Mouse (Mus musculus) right cerebral cortex, postnatal 25 days (tissue): Measurements from ENCODE around the gene Ssh1.

ENCODE experiments used
- DNase-seq: peaks from one replicate; pipeline ENCODE4 v3.0.0; 2022

Gene Ssh1

DNA sequence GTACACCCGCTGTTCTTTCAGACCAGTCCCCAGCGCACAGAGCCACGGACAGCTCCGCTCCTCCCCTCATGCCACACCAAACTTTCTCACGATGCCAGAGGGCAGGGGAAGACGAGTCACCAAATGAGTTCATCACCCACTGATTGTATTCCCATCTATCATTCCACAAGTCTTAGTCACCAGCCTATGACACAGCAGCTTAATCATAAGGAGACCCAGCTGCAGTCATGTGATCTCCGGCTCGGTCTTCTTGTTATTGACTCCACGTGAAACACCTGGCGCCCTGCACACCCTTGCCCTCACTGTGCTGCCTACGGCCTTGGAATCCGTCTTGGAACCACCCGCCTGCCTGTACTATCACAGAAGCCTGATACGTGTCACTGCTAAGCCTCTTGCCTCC is 28.7 kb downstream of the Ssh1 start:
- DNase-seq: no peak

DNA sequence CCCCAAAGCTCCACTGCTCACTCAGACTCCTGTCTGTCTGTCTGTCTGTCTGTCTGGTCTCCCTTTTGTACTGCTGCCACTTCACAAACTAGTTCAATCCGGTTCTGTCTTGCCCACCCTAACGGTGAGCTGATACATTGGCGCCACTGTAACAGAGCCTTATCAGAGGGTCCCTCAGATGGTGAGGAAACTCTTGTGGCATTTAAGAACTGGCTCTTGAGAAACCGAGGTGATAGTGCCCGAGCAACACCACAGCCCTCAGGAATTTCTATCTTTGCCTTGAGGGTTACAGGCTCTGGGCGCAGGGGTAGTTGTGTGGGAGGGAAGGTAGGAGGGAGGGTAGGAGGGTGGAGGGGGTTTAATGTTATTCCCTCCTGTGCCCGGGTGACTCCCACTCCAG is 31.9 kb downstream of the Ssh1 start:
- DNase-seq: no peak

DNA sequence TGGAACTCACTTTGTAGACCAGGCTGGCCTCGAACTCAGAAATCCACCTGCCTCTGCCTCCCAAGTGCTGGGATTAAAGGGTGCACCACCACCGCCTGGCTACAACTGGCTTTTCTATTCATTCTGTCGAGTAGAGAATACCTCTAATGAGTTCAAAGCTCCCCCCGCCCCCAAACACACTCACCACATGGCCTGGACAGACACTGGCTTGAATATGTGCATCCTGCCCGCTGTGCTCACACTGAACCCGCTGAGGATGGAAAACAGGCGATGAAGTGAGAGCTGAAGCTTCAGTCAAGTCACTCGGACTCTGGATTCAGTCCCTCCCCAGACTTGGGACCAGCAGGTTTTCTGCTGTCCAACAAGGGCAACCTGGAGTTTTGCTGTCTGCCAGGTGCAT is 33.3 kb downstream of the Ssh1 start:
- no peak for DNase-seq

DNA sequence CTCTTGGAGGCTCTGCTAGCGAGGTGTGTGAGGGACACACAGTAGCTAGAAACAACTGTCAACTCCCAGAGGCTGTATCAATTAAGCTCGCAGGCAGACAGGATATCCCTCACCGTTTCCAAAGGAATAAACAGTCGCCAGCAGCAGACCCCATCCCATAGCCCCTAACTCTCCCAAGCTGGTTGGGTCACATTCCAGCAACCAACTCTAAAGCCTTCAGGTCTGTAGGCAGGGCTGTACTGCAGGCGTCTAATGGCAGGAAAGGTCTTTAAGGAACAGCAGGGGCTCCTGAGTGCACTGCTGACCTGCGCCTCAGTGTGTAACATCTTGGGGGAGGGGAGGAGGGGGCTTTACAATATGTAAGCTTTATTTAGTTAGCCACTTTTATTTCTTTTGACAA is 34.7 kb downstream of the Ssh1 start:
- DNase-seq: no peak

DNA sequence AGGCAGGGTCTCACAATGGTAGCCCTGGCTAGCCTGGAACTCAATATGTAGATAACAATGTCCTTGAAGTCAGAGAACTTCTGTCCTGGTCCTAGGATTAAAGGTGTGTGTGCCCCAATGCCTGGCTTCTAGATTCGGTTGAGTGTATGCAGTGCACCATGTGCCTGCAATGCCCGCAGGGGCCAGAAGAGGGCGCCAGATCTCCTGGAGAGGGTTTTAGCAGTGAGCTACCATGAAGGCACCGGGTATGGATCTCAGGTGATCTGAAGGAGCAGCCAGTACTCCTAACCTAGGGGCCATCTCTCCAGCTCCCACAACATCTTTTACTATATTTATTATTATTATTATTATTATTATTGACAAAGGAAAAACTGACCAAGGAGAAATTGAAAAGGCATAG is 37.2 kb downstream of the Ssh1 start:
- peak; percentile 60 for DNase-seq

DNA sequence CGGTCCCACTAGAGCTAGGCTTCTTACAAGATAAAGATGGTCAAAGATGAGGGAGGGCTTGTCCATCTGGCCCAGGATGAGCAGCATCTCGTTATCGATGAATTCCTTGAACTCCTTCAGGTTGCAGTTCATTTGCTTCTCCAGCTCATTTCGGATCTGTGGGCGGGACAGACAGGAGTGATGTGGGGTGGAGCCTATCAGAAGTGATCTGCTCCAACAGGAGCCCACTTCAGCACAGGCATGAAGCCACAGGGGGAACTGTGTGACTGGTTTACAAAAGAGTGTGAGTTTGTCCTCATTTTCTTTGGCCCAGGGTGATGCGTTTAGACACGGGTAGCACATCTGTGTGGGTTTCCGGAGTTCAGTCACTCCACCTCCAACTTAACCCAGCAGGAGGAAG is 38.0 kb downstream of the Ssh1 start:
- no peak for DNase-seq

DNA sequence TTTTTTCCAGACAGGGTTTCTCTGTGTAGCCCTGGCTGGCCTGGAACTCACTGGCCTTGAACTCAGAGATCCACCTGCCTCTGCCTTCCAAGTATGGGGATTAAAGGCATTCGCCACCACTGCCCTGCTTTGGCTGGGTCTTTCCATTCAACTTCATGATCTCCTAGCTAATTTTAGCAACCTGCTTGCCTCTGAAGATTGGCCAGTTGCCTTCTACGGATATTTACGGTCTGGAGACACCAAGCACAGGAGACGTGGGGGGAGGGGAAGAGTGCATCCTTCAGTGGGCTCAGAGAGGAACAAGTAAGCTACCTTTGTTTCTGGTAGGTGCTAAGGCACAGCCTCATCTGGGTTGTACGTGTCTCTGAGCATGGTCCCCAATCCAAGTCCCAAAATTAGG is 38.4 kb downstream of the Ssh1 start:
- no peak for DNase-seq

DNA sequence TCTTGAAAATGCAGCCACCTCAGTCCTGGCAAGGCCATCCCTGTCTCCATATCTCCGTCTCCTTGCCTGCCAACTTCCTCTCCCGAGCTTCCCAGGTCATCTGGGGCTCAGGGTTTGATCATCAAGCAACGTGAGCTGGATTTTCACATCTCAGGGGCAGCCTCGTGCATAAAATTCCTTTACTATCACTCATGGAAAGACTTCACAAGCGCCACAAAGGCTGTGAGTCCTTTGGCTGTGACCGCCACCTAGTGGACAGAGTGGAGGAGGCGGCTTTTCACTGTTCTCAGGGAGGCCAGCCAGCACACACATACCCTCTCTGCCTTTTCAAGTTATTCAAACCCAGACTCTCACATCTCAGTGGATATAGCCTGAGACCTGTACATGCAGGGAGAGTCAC is 39.3 kb downstream of the Ssh1 start:
- DNase-seq: peak; percentile 71

DNA sequence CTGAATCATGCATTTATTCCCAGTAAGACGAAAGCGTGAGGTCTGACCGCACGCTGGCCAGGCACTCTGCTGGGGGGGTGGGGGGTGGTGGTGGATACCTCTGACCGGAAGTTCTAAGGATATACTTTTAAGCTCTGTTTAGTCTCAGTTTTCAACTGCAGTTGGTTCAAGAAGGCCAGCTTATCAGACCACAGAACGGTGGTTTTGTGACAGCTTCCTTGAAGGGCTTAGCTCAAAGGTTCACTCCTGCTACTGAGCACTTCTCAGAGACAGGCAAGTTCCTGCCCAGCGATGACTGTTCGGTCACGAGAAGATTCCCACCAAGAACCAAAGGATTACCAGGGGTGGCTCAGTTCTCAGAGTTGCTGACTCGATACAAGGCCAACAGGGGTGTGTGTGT is 41.2 kb downstream of the Ssh1 start:
- DNase-seq: no peak

DNA sequence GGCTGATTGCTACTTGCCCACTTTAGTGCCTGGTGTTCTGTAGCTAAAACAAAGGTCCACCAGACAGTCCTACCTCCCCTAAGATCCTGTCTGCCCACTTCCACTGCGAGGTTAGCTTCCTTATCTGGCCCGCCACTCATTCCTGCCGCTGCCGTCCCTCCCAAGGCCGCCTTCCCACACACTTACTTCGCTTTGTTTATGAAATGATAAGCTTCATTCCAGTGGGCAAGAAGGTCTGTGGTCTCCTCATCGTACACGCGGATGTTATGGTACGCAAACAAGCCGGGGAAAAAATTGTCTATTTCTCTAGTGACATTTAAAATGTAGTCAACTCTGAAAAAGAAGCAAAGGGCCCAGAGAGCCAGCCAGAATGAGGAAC is 42.0 kb downstream of the Ssh1 start:
- DNase-seq: no peak

DNA sequence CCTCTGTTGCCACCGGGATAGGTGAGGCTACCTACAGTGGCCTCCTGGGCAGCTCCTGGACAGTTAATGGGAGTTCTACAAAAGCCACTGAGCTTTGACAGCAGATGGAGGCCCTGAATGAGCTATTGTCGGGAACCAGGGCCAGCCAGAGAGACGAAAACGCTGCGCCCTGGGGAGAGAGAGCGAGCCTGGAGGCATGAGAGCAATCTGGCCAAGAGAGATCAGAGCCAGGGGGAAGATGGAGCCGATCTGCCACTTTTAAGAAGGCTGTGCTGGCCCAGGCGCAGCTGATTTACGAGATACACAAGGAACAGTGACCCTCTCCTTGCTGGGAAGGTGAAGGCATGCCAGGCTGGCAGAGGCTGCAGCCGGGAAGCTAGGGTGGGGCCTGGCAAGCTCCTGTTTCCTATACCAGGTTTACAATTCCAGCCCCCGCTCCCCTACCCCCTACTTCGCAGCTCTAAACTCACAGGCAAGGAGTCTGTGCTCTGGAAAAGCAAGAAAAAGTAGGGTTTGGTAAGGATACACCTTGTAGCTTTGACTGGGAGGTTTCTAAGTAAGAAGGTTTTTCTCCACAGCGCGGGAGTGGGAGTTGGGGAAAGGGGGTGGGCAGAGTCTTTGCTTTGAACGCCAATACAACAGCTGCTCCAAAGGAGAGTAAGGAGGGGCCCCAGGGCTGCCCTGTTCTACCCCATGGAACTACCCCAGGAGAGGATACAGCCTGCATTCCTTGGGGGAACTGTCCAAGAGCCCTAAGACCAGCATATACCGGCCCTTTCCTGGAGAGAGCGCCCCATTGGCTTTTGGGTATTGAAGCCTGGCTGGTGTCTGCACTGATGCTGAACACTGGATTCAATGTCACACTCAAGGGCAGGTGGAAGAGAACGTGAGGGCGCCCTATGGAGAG is 42.7 kb downstream of the Ssh1 start:
- no peak for DNase-seq

DNA sequence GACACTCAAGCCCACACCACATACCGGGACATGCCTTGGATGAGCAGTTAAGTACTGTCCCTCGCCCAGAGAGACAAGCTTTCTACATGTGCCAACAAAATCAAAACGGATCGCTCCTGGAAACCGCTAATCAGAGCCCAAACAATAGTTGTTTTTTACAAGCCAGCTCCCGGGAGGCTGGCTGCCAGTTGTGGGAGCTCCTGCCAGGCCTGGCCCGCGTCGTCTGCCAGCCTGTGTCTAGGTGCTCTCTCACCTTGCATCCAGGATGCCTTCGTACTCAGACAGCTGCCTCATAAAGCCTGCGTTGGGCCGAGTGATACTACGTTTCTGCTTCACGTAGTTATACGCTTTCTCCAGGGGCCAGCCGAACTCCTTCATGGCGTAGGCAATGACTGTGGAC is 43.6 kb downstream of the Ssh1 start:
- no peak for DNase-seq

DNA sequence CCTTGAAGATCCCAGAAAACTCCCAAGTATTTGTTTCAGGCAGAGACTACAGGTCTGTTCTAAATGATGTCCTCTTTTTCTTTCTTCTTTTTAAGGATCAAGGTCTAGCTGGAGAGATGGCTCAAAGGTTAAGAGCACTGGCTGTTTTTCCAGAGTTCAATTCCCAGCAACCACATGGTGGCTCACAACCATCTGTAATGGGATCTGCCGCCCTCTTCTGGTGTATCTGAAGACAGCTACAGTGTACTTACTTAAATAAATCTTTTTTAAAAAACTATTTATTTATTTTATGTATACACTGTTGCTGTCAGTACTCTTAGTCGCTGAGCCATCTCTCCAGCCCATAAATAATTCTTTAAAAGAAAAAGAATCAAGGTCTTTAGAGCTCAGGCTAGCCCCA is 46.4 kb downstream of the Ssh1 start:
- no peak for DNase-seq

DNA sequence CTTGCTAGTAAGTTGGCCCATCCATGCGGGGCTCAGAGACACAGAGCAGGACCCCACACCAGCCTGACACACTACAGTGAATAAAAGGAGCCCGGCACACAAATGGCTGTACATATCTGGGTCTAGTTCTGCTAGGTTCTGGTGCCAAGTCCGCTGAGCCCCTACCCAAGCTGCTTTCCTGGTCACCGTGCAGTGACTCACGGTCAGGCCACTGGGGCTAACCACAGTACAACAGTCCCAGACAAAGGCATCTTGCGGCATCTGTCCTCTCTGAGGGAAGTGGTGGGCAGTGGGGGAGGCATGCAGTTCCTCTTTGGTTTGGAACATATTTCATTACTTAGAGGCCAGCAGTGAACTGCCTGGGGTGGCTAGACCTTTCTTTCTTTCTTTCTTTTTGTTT is 48.6 kb downstream of the Ssh1 start:
- no peak for DNase-seq

DNA sequence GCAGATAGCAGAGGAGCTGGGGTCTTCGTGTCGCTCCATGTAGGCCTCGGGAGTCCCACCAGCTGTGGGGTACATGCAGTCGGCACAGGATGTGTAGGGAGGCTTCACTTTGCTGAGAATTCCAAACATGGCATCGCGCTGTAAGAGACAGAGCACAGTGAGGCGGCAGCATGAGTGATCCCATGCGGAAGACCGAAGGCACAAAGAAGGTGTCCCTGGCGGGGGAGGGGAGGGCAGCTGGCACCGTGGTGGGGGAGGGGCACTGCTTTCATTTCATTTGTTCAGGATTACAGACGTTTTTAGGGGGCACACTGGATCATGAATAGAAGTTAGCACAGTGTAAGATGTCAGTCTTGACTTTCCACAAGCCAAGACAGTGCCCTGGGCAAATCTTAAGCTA is 50.4 kb downstream of the Ssh1 start:
- no peak for DNase-seq

DNA sequence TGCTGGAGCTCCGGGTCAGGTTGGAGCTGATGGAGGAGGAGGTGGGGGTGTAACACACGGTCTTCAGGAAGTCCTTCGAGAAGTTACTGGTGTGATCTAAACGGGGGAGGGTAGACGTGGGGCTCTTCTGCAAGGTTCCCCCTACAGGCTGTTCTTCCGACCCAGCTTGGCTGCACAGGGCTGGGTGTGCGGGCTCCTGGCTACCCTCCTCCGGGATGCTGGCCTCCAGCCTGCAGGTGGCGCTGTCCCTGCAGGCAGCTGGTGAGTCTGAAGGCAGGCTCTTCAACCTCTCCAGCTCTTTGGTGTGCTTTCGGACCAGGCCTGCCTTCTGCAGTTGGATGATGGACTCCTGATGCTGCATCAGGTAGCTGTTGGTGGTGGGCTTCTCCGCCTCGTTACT is 51.1 kb downstream of the Ssh1 start:
- DNase-seq: no peak

DNA sequence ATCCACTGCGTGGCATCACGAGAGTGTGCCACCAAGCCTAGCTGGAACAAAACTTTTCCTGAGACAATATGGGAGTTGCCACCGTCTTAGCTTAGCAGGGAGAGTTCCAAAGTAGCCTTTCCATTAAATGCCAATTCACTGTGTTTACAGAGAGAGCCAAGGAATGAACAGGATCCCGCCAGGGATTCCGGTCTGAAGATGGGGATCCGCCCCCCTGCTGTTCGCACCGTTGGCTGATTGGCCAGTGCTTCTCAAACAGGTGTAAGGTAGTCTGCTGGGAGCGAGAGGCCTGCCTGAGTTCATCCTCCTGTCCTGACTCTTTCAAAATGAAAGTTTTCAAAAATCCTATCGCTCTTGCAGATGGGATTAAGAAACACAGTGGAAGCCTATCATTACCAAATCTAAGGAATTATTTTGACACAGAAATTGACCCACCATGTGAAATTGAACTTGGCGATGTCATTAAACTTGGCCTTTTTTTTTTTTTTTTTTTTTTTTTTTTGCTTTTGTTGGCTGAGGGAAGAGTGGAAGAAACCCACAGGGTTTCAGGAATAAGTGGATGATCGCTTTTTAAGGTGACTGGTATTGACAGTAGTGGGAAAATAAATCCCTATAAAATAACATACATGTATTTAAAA is 54.3 kb downstream of the Ssh1 start:
- no peak for DNase-seq

DNA sequence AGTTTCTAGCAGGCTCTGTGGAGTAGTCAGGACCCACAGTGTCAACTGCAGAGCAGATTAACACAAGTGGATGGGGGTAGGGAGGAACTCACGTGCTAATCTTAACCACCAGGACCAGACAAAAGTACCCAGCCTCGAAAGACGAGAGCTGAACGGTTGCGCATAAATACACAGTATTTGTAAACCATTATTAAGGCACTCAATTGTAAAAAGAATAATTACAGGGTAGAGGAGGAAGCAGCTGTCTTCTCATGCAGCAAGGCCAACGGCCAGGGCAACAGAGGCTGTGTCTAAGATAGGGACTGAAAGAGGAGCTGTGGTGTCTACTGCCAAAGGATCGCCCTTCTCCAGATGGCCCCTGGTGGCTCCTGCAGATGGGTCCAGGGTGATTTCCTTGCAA is 56.0 kb downstream of the Ssh1 start:
- no peak for DNase-seq

DNA sequence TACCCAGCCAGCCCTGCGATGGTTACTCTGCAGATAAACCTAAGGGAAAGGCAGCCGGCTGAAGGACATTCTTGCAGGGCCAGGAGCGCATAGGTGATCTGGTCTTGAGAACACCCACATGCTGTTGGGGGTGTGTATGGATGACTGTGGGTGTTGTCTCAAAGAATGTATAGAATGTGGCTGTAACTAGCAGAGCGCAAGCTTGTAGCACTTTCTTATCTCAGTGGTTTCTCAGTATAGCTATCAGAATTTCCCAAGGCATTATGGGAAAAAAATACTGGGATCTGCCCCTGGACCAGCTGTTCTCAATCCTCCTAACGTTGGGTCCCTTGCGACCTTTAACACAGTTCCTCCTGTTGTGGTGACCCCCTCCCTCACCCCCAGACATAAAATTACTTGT is 59.8 kb downstream of the Ssh1 start:
- DNase-seq: no peak

DNA sequence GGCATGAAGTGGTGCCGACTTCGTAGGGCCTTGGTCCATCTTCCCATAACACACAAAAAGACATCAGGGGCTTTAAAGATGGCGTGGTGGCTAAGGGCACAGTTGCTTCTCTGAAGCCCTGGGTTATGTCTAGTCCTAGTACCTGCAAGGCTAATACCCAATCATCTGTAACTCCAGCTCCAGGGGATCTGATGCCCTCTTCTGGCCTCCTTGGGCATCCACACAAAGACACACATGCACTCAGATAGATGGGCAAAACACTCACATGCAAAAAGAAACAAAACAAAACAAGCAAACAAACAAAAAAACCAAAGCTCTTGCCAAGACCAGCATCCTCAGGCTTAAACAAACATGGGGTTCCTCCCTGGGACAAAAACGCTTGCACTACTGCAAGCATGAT is 60.2 kb downstream of the Ssh1 start:
- no peak for DNase-seq

DNA sequence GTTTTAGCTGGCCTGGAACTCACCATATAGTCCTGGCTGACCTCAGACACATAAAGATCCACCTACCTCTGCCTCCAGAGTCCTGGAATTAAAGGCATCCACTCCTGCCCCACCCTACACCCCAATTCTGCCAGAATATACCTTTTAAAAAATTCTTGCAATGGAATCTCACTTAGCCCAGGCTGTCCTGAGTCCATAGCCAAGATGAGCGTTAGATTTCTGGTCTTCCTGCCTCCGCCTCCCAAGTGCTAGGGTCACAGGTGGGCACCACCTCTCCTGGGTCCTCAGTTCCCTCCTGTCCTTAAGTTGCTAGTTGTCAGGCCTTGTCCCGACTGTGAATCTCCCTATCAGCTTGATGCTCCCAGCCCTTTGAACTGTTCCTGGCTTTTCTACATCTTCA is 61.4 kb downstream of the Ssh1 start:
- no peak for DNase-seq

DNA sequence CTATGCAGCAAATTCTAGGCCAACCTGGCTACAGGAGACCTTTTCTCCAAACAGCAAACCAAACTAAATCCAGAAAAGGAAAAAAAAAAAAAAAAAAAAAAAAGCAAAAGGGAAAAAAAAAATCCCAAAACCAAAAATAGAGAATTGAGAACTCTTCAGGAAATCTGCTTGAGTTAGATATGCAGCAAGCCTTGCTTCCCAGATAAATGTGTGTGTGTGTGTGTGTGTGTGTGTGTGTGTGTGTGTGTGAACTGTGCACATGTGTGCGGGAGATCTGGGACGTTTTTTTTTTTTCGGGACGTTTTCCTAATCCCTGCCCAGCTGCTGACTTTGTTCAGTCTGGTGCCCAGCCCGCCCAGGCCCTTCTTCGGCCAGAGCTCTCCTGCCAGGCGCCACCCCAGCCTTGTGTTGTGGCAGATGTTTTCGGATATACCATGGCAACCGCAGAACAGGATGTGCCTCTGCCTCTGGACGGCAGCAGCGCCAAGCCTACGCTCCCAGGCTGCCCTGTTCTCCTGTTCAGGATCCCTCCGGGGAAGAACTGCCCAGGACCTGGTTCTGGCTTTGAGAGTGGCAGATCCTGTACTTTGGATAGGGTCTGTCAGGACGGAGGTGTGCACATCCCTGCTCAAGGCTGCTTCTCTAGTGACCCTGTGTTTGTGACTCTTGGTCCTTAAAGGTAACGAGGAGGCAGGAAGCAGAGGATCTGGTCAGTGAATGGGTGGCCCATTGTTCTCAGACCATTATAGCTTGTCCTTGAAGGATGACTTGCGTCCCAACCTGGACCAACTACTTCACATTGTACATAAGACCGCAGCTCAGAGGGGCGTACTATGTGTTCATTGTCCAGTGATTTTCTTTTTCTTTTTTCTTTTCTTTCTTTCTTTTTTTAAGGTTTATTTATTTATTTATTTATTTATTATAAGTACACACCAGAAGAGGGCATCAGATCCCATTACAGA is 62.8 kb downstream of the Ssh1 start:
- DNase-seq: peak; percentile 17

DNA sequence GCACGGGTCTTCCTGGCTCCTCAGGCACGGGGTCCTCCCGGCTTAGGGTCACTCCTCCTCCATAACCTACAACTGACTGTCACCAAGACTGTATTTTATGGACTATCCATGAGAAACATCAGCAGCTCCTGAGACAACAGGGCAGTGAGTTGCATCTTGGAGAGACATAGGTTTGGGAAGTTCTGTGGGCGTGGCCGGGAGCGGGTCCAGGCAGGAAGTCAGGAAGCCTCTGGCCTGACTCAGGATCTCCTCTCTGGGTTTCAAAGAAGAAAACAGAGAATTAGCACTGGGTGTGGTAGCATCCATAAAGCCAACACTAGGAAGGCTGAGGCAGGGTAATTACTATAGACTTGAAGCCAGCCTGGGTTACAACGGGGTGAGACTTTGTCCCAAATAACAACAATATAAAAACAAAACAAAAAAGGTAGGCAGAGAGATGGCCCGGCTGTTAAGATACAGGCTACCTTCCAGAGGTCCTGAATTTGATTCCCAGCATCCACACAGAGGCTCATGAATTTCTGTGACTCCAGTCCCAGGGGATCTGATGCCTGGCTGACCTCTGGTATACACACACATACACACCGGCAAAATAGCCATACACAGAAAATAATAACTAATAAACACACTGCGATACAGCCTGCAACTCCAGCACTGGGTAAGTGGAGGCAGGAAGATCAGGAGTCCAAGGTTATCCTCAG is 63.6 kb downstream of the Ssh1 start:
- no peak for DNase-seq
